Mouse (Mus musculus) embryonic fibroblast, embryonic 13.5 days (primary cell): ENCODE data around the gene Zfp146.

Experiments
- CTCF ChIP-seq: IDR thresholded peaks from 2 replicates; pipeline ENCODE4 v1.5.1; 2011; ENCODE audit warnings: mild to moderate bottlenecking, control low read depth, low read length, moderate library complexity, borderline replicate concordance; ENCODE audit not compliant: insufficient read depth
- POLR2A ChIP-seq: IDR thresholded peaks from 2 replicates; pipeline ENCODE4 v1.6.1; 2011; ENCODE audit warnings: low read depth, mild to moderate bottlenecking, control low read depth, low read length, moderate library complexity

GRCm38 (mm10) chr7:30147011-30147410 lies 22.5 kb downstream of the Zfp146 start:
- TF ChIP-seq POLR2A (no peak), CTCF (no peak)
